Mouse (Mus musculus) stomach, embryonic 16.5 days (tissue): ENCODE measurements around the gene Igsf9b. TPM values are rescaled to one million over a fixed set of nuclear protein-coding genes. Genes with fewer than 3 reads are reported as not detected.

Source experiments
- ATAC-seq: fragments of 200-750 bp; cut with Nextera tagmentation; 2 replicates; pipeline ENCODE4 v1.8.0; 2017; ENCODE audit warnings: moderate number of reproducible peaks, moderate TSS enrichment; ENCODE audit not compliant: insufficient read depth, low FRiP score
- H3K27ac ChIP-seq: fragments of 300-500 bp; sonication (generic); 2 replicates; pipeline ENCODE4 v1.5.1; 2014; ENCODE audit warnings: low read length
- H3K27me3 ChIP-seq: fragments of 300-500 bp; sonication (generic); 2 replicates; pipeline ENCODE4 v1.6.1; 2014; ENCODE audit warnings: low read length, control low read depth, mixed read lengths; ENCODE audit not compliant: control insufficient read depth, insufficient read depth
- H3K36me3 ChIP-seq: fragments of 300-500 bp; sonication (generic); 2 replicates; pipeline ENCODE4 v1.6.1; 2014; ENCODE audit warnings: low read length; ENCODE audit not compliant: control insufficient read depth, insufficient read depth
- H3K4me1 ChIP-seq: fragments of 300-500 bp; sonication (generic); 2 replicates; pipeline ENCODE4 v1.6.1; 2014; ENCODE audit warnings: low read length, control low read depth, mixed read lengths; ENCODE audit not compliant: control insufficient read depth, insufficient read depth
- H3K4me2 ChIP-seq: fragments of 300-500 bp; sonication (generic); 2 replicates; pipeline ENCODE4 v1.6.1; 2014; ENCODE audit warnings: low read depth, low read length, mixed read lengths
- H3K4me3 ChIP-seq: fragments of 300-500 bp; sonication (generic); replicated peaks from 2 replicates; pipeline ENCODE4 v1.5.1; 2014; ENCODE audit warnings: mild to moderate bottlenecking, low read length
- H3K9ac ChIP-seq: fragments of 300-500 bp; sonication (generic); 2 replicates; pipeline ENCODE4 v1.6.1; 2014; ENCODE audit warnings: low read length
- H3K9me3 ChIP-seq: fragments of 300-500 bp; sonication (generic); replicated peaks from 2 replicates; pipeline ENCODE4 v1.6.1; 2016; ENCODE audit warnings: low read length, control low read depth; ENCODE audit not compliant: control insufficient read depth
- WGBS: fragments of 180-500 bp; shearing (Covaris S2); extraction: QIAGEN DNeasy Blood & Tissue Kit; methylation state at CpG from one replicate; pipeline ENCODE4 v1.1.7; 2014; 5-methylcytosine and 5-hydroxymethylcytosine counted together
- polyA plus RNA-seq: library from polyadenylated mRNA; unstranded; fragments of >200 nt; fragmentation: Nextera tagmentation; extraction: Ambion mirVana; gene quantifications from 2 replicates; pipeline ENCODE4 v1.2.1, GENCODE M21; 2015

The Igsf9b gene
- polyA plus RNA-seq, 1 experiment from 2014 or later, result 7.1 TPM

GRCm38 (mm10) chr9:27310005-27310404 is 11.0 kb downstream of the Igsf9b start:
- no peaks in the 10 kb centered on the region for H3K36me3 ChIP-seq
- no peak overlapping the region for H3K27ac ChIP-seq
- H3K4me2 ChIP-seq, result no peak overlapping the region
- H3K27me3 ChIP-seq, result no peaks in the 10 kb centered on the region
- no peaks in the 10 kb centered on the region for H3K4me1 ChIP-seq
- H3K9me3 ChIP-seq, result no peaks in the 10 kb centered on the region
- no peak for ATAC-seq
- 75% methylated on average over 4 of the region's 4 CpGs for WGBS
- no peak overlapping the region for H3K4me3 ChIP-seq
- no peak overlapping the region for H3K9ac ChIP-seq

- H3K4me3 ChIP-seq, result no peak overlapping the region
- ATAC-seq, result no peak
- H3K9me3 ChIP-seq, result no peaks in the 10 kb centered on the region
- H3K27me3 ChIP-seq, result no peaks in the 10 kb centered on the region
- H3K9ac ChIP-seq, result no peak overlapping the region
- no peaks in the 10 kb centered on the region for H3K36me3 ChIP-seq
- no peaks in the 10 kb centered on the region for H3K4me1 ChIP-seq
- H3K4me2 ChIP-seq, result no peak overlapping the region
- H3K27ac ChIP-seq, result no peak overlapping the region
- WGBS, result 91% methylated on average over 5 of the region's 5 CpGs
These were observed 14.4 kb downstream of the Igsf9b start for GRCm38 (mm10) chr9:27313427-27313826.

- no peak overlapping the region for H3K4me3 ChIP-seq
- ATAC-seq, result no peak
- no peaks in the 10 kb centered on the region for H3K4me1 ChIP-seq
- H3K9me3 ChIP-seq, result no peaks in the 10 kb centered on the region
- no peak overlapping the region for H3K27ac ChIP-seq
- no peak overlapping the region for H3K4me2 ChIP-seq
- 86% methylated on average over 8 of the region's 8 CpGs for WGBS
- no peak overlapping the region for H3K9ac ChIP-seq
- no peaks in the 10 kb centered on the region for H3K36me3 ChIP-seq
- no peaks in the 10 kb centered on the region for H3K27me3 ChIP-seq
These were observed 22.3 kb downstream of the Igsf9b start for GRCm38 (mm10) chr9:27321267-27321666.

GRCm38 (mm10) chr9:27322277-27322676 is 23.3 kb downstream of the Igsf9b start:
- Histone ChIP-seq H3K9ac (no peak overlapping the region), H3K27me3 (no peaks in the 10 kb centered on the region), H3K27ac (no peak overlapping the region), H3K4me2 (no peak overlapping the region), H3K9me3 (no peaks in the 10 kb centered on the region), H3K4me1 (no peaks in the 10 kb centered on the region), H3K4me3 (no peak overlapping the region), H3K36me3 (no peaks in the 10 kb centered on the region)
- ATAC-seq, result no peak
- WGBS, result 78% methylated on average over 7 of the region's 7 CpGs

- 80% methylated on average over 3 of the region's 3 CpGs for WGBS
- H3K4me1 ChIP-seq, result no peaks in the 10 kb centered on the region
- no peaks in the 10 kb centered on the region for H3K36me3 ChIP-seq
These were observed 24.4 kb downstream of the Igsf9b start for GRCm38 (mm10) chr9:27323412-27323811.

GRCm38 (mm10) chr9:27325920-27326319 is 26.9 kb downstream of the Igsf9b start:
- no peaks in the 10 kb centered on the region for H3K27me3 ChIP-seq
- H3K27ac ChIP-seq, result no peak overlapping the region
- no peak overlapping the region for H3K4me2 ChIP-seq
- ATAC-seq, result no peak
- H3K9me3 ChIP-seq, result no peaks in the 10 kb centered on the region
- no peak overlapping the region for H3K9ac ChIP-seq
- 41% methylated on average over 2 of the region's 2 CpGs for WGBS
- no peaks in the 10 kb centered on the region for H3K4me1 ChIP-seq
- H3K4me3 ChIP-seq, result no peak overlapping the region
- H3K36me3 ChIP-seq, result no peaks in the 10 kb centered on the region

More at GRCm38 (mm10) chr9:27323412-27323811, 24.4 kb downstream of the Igsf9b start:
- Histone ChIP-seq H3K27me3 (no peaks in the 10 kb centered on the region), H3K4me2 (no peak overlapping the region), H3K27ac (no peak overlapping the region), H3K4me3 (no peak overlapping the region), H3K9ac (no peak overlapping the region), H3K9me3 (no peaks in the 10 kb centered on the region)
- no peak for ATAC-seq

GRCm38 (mm10) chr9:27327558-27327957 is 28.6 kb downstream of the Igsf9b start:
- no peaks in the 10 kb centered on the region for H3K4me1 ChIP-seq
- no peaks in the 10 kb centered on the region for H3K27me3 ChIP-seq
- H3K9ac ChIP-seq, result no peak overlapping the region
- no peak overlapping the region for H3K4me3 ChIP-seq
- H3K4me2 ChIP-seq, result no peak overlapping the region
- WGBS, result 93% methylated on average over 3 of the region's 3 CpGs
- ATAC-seq, result no peak
- H3K36me3 ChIP-seq, result no peaks in the 10 kb centered on the region
- H3K27ac ChIP-seq, result no peak overlapping the region
- no peaks in the 10 kb centered on the region for H3K9me3 ChIP-seq

- Histone ChIP-seq H3K27me3 (no peaks in the 10 kb centered on the region), H3K9ac (no peak overlapping the region), H3K4me1 (no peaks in the 10 kb centered on the region), H3K27ac (no peak overlapping the region), H3K36me3 (no peaks in the 10 kb centered on the region), H3K4me3 (no peak overlapping the region), H3K4me2 (no peak overlapping the region), H3K9me3 (no peaks in the 10 kb centered on the region)
- no peak for ATAC-seq
- WGBS, result 76% methylated on average over 4 of the region's 4 CpGs
These were observed 31.4 kb downstream of the Igsf9b start for GRCm38 (mm10) chr9:27330374-27330773.

- Histone ChIP-seq H3K27me3 (no peaks in the 10 kb centered on the region), H3K4me2 (no peak overlapping the region), H3K4me1 (no peaks in the 10 kb centered on the region), H3K27ac (no peak overlapping the region), H3K9ac (no peak overlapping the region), H3K9me3 (no peaks in the 10 kb centered on the region), H3K36me3 (no peaks in the 10 kb centered on the region), H3K4me3 (no peak overlapping the region)
- no peak for ATAC-seq
- WGBS, result 89% methylated on average over 7 of the region's 7 CpGs
These were observed 32.5 kb downstream of the Igsf9b start for GRCm38 (mm10) chr9:27331538-27331937.

GRCm38 (mm10) chr9:27334895-27335294 is 35.9 kb downstream of the Igsf9b start:
- H3K4me3 ChIP-seq, result no peak overlapping the region
- ATAC-seq, result no peak
- H3K4me1 ChIP-seq, result no peaks in the 10 kb centered on the region
- H3K4me2 ChIP-seq, result no peak overlapping the region
- WGBS, result 81% methylated on average over 9 of the region's 9 CpGs
- no peaks in the 10 kb centered on the region for H3K27me3 ChIP-seq
- H3K9me3 ChIP-seq, result no peaks in the 10 kb centered on the region
- no peak overlapping the region for H3K27ac ChIP-seq
- no peaks in the 10 kb centered on the region for H3K36me3 ChIP-seq
- H3K9ac ChIP-seq, result no peak overlapping the region
